Mouse (Mus musculus) liver, adult 10 weeks (tissue): ENCODE data around the gene Olfr1251. TPM values are rescaled to one million over a fixed set of nuclear protein-coding genes. Genes with fewer than 3 reads are reported as not detected.

Experiments
- polyA plus RNA-seq: library from polyadenylated mRNA; stranded (reverse); fragments of 350-450 nt; fragmentation: Illumina TruSeq; extraction: RNeasy Lipid Tissue Mini Kit (QIAGEN cat#74804); gene quantifications from one replicate; pipeline ENCODE4 v1.2.3, GENCODE M21; 2014; ENCODE audit warnings: low read depth, low replicate concordance

The Olfr1251 gene
- polyA plus RNA-seq = not detected

DNA sequence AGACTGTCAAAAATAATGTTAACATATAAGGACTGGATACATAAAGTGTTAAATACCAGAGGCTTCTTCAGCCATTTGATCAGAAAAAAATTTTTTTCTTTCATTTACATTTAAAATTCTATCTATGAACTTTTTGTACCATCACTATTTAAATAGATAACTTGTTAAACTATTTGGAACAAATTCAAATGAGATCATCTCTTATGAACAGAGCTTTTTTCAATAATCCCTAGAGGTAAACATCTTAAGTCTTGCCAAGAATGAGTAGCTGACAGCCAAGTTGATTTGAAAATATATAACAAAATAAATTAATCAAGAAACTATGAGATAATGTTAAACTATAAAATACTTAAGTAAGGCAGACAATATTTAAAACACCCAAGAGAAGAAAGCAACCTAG, at the start of gene Olfr1251:
Gene Olfr1251 (minus strand): TSS at position 101 of the 400 bp plus-strand sequence.

DNA sequence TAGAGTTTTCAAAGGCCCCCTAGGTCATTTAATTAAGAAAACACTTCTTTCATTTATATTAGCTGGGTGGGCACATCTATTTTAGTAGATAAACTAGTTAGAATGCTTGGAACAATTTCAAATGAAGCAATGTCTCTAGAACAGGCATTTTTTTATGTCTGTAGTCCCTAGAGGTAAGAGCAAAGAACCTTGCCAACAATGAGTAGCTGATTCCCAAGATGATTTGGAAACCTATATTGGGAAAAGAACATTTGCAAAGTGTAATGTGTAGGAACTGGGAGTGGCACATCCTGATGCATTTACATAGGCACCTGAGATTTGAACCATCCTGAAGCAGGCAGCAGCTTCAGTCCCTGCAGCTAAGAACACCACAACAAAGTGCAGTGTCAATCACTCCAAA, 10.4 kb downstream of the Olfr1251 start, which contains the start of gene Olfr1250:
Gene Olfr1250 (minus strand): TSS at position 101 of the 400 bp plus-strand sequence.

DNA sequence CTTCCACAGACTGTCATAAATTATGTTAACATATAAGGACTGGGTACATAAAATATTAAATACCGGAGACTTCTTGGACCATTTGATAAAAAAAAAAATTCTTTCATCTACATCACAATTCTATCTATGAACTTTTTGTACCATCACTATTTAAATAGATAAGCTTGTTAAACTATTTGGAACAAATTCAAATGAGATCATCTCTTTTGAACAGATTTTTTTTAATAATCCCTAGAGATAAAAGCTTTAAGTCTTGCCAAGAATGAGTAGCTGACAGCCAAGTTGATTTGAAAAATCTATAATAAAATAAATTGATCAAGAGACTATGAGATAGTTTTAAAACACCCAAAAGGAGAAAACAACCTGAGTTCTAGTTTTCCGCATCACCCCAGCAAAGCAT, 36.9 kb downstream of the Olfr1251 start, which contains the start of gene Olfr1249:
Gene Olfr1249 (minus strand): TSS at position 101 of the 400 bp plus-strand sequence.

DNA sequence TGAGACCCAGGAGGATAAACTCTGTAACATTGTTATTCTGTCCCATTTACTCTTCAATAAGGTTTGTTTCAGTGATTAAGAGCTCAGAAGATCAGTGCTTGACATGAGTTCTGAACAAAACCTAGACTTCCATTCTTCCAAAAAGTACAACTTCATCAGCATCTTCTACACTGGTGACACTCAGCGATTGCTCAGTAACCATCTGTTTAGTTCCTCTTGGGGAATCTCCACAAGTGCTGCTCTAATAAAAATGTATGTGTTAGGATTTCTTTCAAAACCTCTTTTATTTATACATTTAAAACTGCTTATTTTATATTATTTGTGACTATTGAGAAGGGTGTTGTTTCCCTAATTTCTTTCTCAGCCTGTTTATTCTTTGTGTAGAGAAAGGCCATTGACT, 53.6 kb downstream of the Olfr1251 start, which contains the start of gene Olfr1248:
Gene Olfr1248 (minus strand): TSS at position 101 of the 400 bp plus-strand sequence.

Other genes starting within 250 kb of the Olfr1251 start
- gene Olfr1240, start 228.9 kb downstream of the Olfr1251 start, polyA plus RNA-seq = not detected
- gene Olfr1241, start 184.8 kb downstream of the Olfr1251 start, polyA plus RNA-seq = not detected
- gene Olfr1242, start 173.6 kb downstream of the Olfr1251 start, polyA plus RNA-seq = not detected
- gene Olfr1243, start 140.4 kb downstream of the Olfr1251 start, polyA plus RNA-seq = not detected
- gene Olfr1245, start 93.5 kb downstream of the Olfr1251 start, polyA plus RNA-seq = not detected
- not detected for gene Olfr1246, start 78.8 kb downstream of the Olfr1251 start, polyA plus RNA-seq
- gene Olfr1247, start 57.8 kb downstream of the Olfr1251 start, polyA plus RNA-seq = not detected
- gene Olfr1248, start 53.7 kb downstream of the Olfr1251 start, polyA plus RNA-seq = not detected
- gene Olfr1249, start 37.0 kb downstream of the Olfr1251 start, polyA plus RNA-seq = not detected
- not detected for gene Olfr1250, start 10.5 kb downstream of the Olfr1251 start, polyA plus RNA-seq
- not detected for gene Olfr1252, start 53.1 kb upstream of the Olfr1251 start, polyA plus RNA-seq
- not detected for gene Olfr1253, start 85.2 kb upstream of the Olfr1251 start, polyA plus RNA-seq
- gene Olfr1254, start 121.7 kb upstream of the Olfr1251 start, polyA plus RNA-seq = not detected
- not detected for gene Olfr1255, start 140.1 kb upstream of the Olfr1251 start, polyA plus RNA-seq
- not detected for gene Olfr1256, start 169.6 kb upstream of the Olfr1251 start, polyA plus RNA-seq
- gene Olfr48, start 176.3 kb upstream of the Olfr1251 start, polyA plus RNA-seq = not detected
- gene Olfr1257, start 206.5 kb upstream of the Olfr1251 start, polyA plus RNA-seq = not detected